Mouse (Mus musculus): Measurements from ENCODE around the gene Dera.

- TF ChIP-seq POLR2AphosphoS2 (IDR thresholded peaks at IDR 0.05; ENCODE audit: insufficient read length, low read depth) (no peak), POLR2A (IDR thresholded peaks at IDR 0.05; ENCODE audit: insufficient read length, low read depth) (no peak), TCF12 (IDR thresholded peaks at IDR 0.05; ENCODE audit: insufficient read depth, poor library complexity, severe bottlenecking) (no peak), MAX (IDR thresholded peaks at IDR 0.05; ENCODE audit: low read depth) (no peak), SRF (IDR thresholded peaks at IDR 0.05; ENCODE audit: control insufficient read depth, insufficient read length, low read depth) (no peak), MYOG (IDR thresholded peaks at IDR 0.05; ENCODE audit: control insufficient read depth in 1 of 3, insufficient read depth in 1 of 3, insufficient read length in 2 of 3, low read depth in 2 of 3) (no peak), MYOD1 (IDR thresholded peaks at IDR 0.05; ENCODE audit: control insufficient read depth in 1 of 3, insufficient read length in 2 of 3, low read depth in 2 of 3) (no peak), REST (IDR thresholded peaks at IDR 0.05; ENCODE audit: insufficient read depth, insufficient read length) (no peak)
Measured at GRCm38 (mm10) chr6:137814006-137814405, 59.7 kb downstream of the Dera start.
